Mouse (Mus musculus) layer of hippocampus, postnatal 14 days (tissue): Measurements from ENCODE around the gene Ccdc88b. TPM values are rescaled to one million over a fixed set of nuclear protein-coding genes. Genes with fewer than 3 reads are reported as not detected.
"Not testable (repeated sequence)": the region's sequence is repeated elsewhere in the genome, so short reads cannot be mapped to it uniquely, and the experiment has no call there.

Experiments
- DNase-seq, 2 experiments: peaks; one replicate each; pipeline ENCODE4 v3.0.0; 2021 to 2022; ENCODE audit warnings: low spot score in 2 of 2, mixed read lengths in 1 of 2
- long read RNA-seq, 2 experiments: library from polyadenylated mRNA; stranded (forward); transcript quantifications; one replicate each; pipeline ENCODE4 v2.0.0; 2021
- total RNA-seq, 2 experiments: library from RNA; stranded (reverse); gene quantifications; 2 replicates each; pipeline ENCODE4 v1.2.3; 2021

Gene Ccdc88b
- 1 to 10 TPM; 4.1 to 5.8 TPM for total RNA-seq
- long read RNA-seq, experiment 1, partial matches to known transcripts = 3 of 4 reads
- long read RNA-seq, experiment 1, other reads (novel, unspliced or antisense) = 1 of 4 reads
- long read RNA-seq, experiment 2, partial matches to known transcripts = 3 of 6 reads
- long read RNA-seq, experiment 2, other reads (novel, unspliced or antisense) = 3 of 6 reads

- no peak for DNase-seq
Observed at GRCm38 (mm10) chr19:6858031-6858430, at the start of gene Ccdc88b. Gene Ccdc88b (minus strand): TSS chr19:6858211.

GRCm38 (mm10) chr19:6907094-6907493, 49.1 kb upstream of the Ccdc88b start:
- no peak for DNase-seq

- DNase-seq = no peak
Observed at GRCm38 (mm10) chr19:6906199-6906598, 48.2 kb upstream of the Ccdc88b start.

- DNase-seq = no peak
Observed at GRCm38 (mm10) chr19:6905498-6906159, 47.6 kb upstream of the Ccdc88b start.

GRCm38 (mm10) chr19:6904846-6905245, 46.8 kb upstream of the Ccdc88b start:
- DNase-seq = no peak

- no peak for DNase-seq
Observed at GRCm38 (mm10) chr19:6903031-6903430, 45.0 kb upstream of the Ccdc88b start.

GRCm38 (mm10) chr19:6899641-6900040, 41.6 kb upstream of the Ccdc88b start:
- DNase-seq = no peak

GRCm38 (mm10) chr19:6895608-6896305, 37.7 kb upstream of the Ccdc88b start:
- not testable (repeated sequence) for DNase-seq

GRCm38 (mm10) chr19:6893731-6894451, 35.9 kb upstream of the Ccdc88b start:
- DNase-seq = no peak

- DNase-seq = no peak
Observed at GRCm38 (mm10) chr19:6892512-6892911, 34.5 kb upstream of the Ccdc88b start.

- DNase-seq = no peak
Observed at GRCm38 (mm10) chr19:6877965-6878364, 20.0 kb upstream of the Ccdc88b start.

GRCm38 (mm10) chr19:6876799-6877198, 18.8 kb upstream of the Ccdc88b start:
- no peak for DNase-seq

GRCm38 (mm10) chr19:6875834-6876233, 17.8 kb upstream of the Ccdc88b start:
- no peak for DNase-seq

GRCm38 (mm10) chr19:6874257-6874656, 16.2 kb upstream of the Ccdc88b start:
- DNase-seq = no peak

GRCm38 (mm10) chr19:6872701-6873100, 14.7 kb upstream of the Ccdc88b start:
- no peak for DNase-seq

- no peak for DNase-seq
Observed at GRCm38 (mm10) chr19:6871574-6872271, 13.7 kb upstream of the Ccdc88b start.

GRCm38 (mm10) chr19:6869355-6869754, 11.3 kb upstream of the Ccdc88b start:
- DNase-seq = no peak

- DNase-seq = no peak
Observed at GRCm38 (mm10) chr19:6861451-6861850, 3.4 kb upstream of the Ccdc88b start.

GRCm38 (mm10) chr19:6860706-6861105, 2.7 kb upstream of the Ccdc88b start:
- no peak for DNase-seq

- no peak for DNase-seq
Observed at GRCm38 (mm10) chr19:6859971-6860370, 2.0 kb upstream of the Ccdc88b start.

- no peak for DNase-seq
Observed at GRCm38 (mm10) chr19:6859032-6859651, 1.1 kb upstream of the Ccdc88b start.
